Mouse (Mus musculus): ENCODE results near the gene Tacr1.

- TF ChIP-seq MYC (IDR thresholded peaks at IDR 0.05; ENCODE audit: low read depth, low read length) (no peak), ZNF384 (IDR thresholded peaks at IDR 0.05; ENCODE audit: low read depth, low read length) (no peak), CTCF (IDR thresholded peaks at IDR 0.05 in 2 of 3, conservative IDR thresholded peaks at IDR 0.05 in 1 of 3; ENCODE audit: control insufficient read depth in 1 of 3, insufficient read depth in 1 of 3, low read depth in 2 of 3, low read length in 3 of 3, poor library complexity in 1 of 3, severe bottlenecking in 1 of 3) (no peak), POLR2AphosphoS5 (IDR thresholded peaks at IDR 0.05; ENCODE audit: borderline replicate concordance, low read depth, low read length) (no peak), POLR2A (IDR thresholded peaks at IDR 0.05; ENCODE audit: control insufficient read depth in 1 of 2, insufficient read depth in 1 of 2, low read depth in 1 of 2, low read length in 2 of 2, poor library complexity in 1 of 2) (no peak), EP300 (IDR thresholded peaks at IDR 0.05; ENCODE audit: low read depth in 1 of 2, low read length in 2 of 2) (no peak), USF1 (IDR thresholded peaks at IDR 0.05; ENCODE audit: low read depth, low read length) (no peak), MXI1 (IDR thresholded peaks at IDR 0.05; ENCODE audit: low read depth, low read length) (no peak), CHD2 (IDR thresholded peaks at IDR 0.05; ENCODE audit: low read length) (no peak), E2F4 (IDR thresholded peaks at IDR 0.05; ENCODE audit: borderline replicate concordance, low read depth, low read length) (no peak), HCFC1 (IDR thresholded peaks at IDR 0.05; ENCODE audit: low read depth, low read length) (no peak), MAZ (IDR thresholded peaks at IDR 0.05; ENCODE audit: low read depth, low read length) (no peak)
These were observed 201.1 kb downstream of the Tacr1 start for GRCm38 (mm10) chr6:82603228-82603627.

Measured in MEL (cell line).